ENCODE assay signal across 12 mouse cellular contexts in the genomic region with DNA sequence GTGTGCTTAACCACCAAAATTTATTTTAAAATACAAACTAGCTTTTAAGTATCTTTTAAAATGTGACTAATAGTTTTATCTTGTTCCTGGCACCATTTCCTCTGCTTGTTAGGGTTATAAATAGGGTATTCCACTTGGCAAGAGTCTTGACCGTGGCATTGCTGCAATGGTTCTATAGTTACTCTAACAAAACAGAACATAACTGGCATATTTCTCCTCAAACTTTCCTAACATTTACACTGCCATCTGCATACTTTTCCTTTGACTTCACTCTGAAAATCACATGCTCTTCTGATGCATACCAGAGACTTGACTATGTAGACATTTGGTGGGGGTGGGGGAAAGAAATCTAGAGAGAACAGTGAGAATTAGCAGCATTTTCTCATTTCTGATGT.
A peak's percentile ranks its signal among the peaks of the same experiment; 100 is the strongest.
DNase-seq lines count a peak whose midpoint lies in the region; ATAC-seq and TF ChIP-seq lines count a peak whose summit lies in the region.
"Had no signal": no experiment of that assay in that cellular context is flagged by ENCODE, and none has a peak within 500 bp of the region (broad histone marks: within the 10 kb centered on the region; RNA-seq: fewer than 3 reads in every experiment).

No protein-coding gene starts in this region.

- peak overlapping the region; percentile 45 for H3K27ac ChIP-seq in heart, embryonic 13.5 days (replicated peaks)
- no peak overlapping the region for H3K27ac ChIP-seq in heart, embryonic 11.5 days (ENCODE audit: low read depth, low read length)
- H3K27ac ChIP-seq in lung, postnatal 0 days (ENCODE audit: low read length), result no peak overlapping the region
- no peak overlapping the region for H3K27ac ChIP-seq in midbrain, embryonic 15.5 days
- H3K27ac ChIP-seq: gastrocnemius, adult 2 months; neural tube, embryonic 13.5 days had no signal

- H3K36me3 ChIP-seq in heart, embryonic 13.5 days, result no peaks in the 10 kb centered on the region
- H3K36me3 ChIP-seq in heart, embryonic 11.5 days (ENCODE audit: control insufficient read depth, insufficient read depth, low read length), result no peaks in the 10 kb centered on the region
- H3K36me3 ChIP-seq in lung, postnatal 0 days (ENCODE audit: insufficient read depth, low read length), result no peaks in the 10 kb centered on the region
- H3K36me3 ChIP-seq in midbrain, embryonic 15.5 days (replicated peaks), result no peaks in the 10 kb centered on the region
- H3K36me3 ChIP-seq: neural tube, embryonic 13.5 days had no signal

- no peaks in the 10 kb centered on the region for H3K27me3 ChIP-seq in heart, embryonic 13.5 days (replicated peaks)
- H3K27me3 ChIP-seq in heart, embryonic 11.5 days (ENCODE audit: control insufficient read depth, insufficient read depth, low read length), result no peaks in the 10 kb centered on the region
- no peaks in the 10 kb centered on the region for H3K27me3 ChIP-seq in lung, postnatal 0 days (replicated peaks; ENCODE audit: insufficient read depth, low read length)
- H3K27me3 ChIP-seq in midbrain, embryonic 15.5 days (replicated peaks), result no peaks in the 10 kb centered on the region
- H3K27me3 ChIP-seq: neural tube, embryonic 13.5 days had no signal

- H3K4me1 ChIP-seq in heart, embryonic 13.5 days, result peaks cover 12% of the 10 kb centered on the region
- peaks cover 3% of the 10 kb centered on the region; the same call in 1 of the 2 replicates for H3K4me1 ChIP-seq in heart, embryonic 11.5 days (ENCODE audit: control insufficient read depth, insufficient read depth, low read length)
- H3K4me1 ChIP-seq in lung, postnatal 0 days (ENCODE audit: insufficient read depth, low read depth, low read length), result peaks cover 7% of the 10 kb centered on the region; the same call in 1 of the 2 replicates
- no peaks in the 10 kb centered on the region for H3K4me1 ChIP-seq in midbrain, embryonic 15.5 days
- H3K4me1 ChIP-seq: neural tube, embryonic 13.5 days had no signal

- DNase-seq in 3134 (ENCODE audit: extremely low read depth, insufficient read length, low spot score) (peak; percentile 78), NIH3T3 (ENCODE audit: low read depth) (peak; percentile 84)
- DNase-seq in lung, postnatal 0 days (ENCODE audit: low spot score), result peak; percentile 92
- no peak for DNase-seq in right cerebral cortex, adult 18-20 months
- DNase-seq: cerebellum, adult 2 months; gastrocnemius, adult 2 months; kidney, adult 18-20 months had no signal

- no peak for ATAC-seq in heart, embryonic 13.5 days (ENCODE audit: extremely low read depth, insufficient number of reproducible peaks, low FRiP score, low TSS enrichment)
- ATAC-seq in heart, embryonic 11.5 days (replicated peaks; ENCODE audit: insufficient number of reproducible peaks, low FRiP score, low TSS enrichment), result no peak
- peak; percentile 96 for ATAC-seq in lung, postnatal 0 days
- ATAC-seq in midbrain, embryonic 15.5 days (replicated peaks), result no peak

- peak; percentile 98 for TF ChIP-seq EP300 in lung, postnatal 0 days (IDR thresholded peaks at IDR 0.05)

- H3K4me3 ChIP-seq in heart, embryonic 13.5 days, result no peak overlapping the region
- no peak overlapping the region for H3K4me3 ChIP-seq in heart, embryonic 11.5 days (ENCODE audit: low read depth, low read length)
- H3K4me3 ChIP-seq in lung, postnatal 0 days (ENCODE audit: low read depth, low read length), result no peak overlapping the region
- no peak overlapping the region for H3K4me3 ChIP-seq in midbrain, embryonic 15.5 days
- H3K4me3 ChIP-seq: gastrocnemius, adult 2 months; neural tube, embryonic 13.5 days had no signal

- 18% methylated on average over 1 of the region's 1 CpGs for WGBS in heart, embryonic 13.5 days
- WGBS in heart, embryonic 11.5 days (ENCODE audit: insufficient replicate concordance), result 52% methylated on average over 1 of the region's 1 CpGs
- 17% methylated on average over 1 of the region's 1 CpGs for WGBS in lung, postnatal 0 days
- WGBS in midbrain, embryonic 15.5 days, result 80% methylated on average over 1 of the region's 1 CpGs

- no peak for TF ChIP-seq CTCF in lung, postnatal 0 days (IDR thresholded peaks at IDR 0.05)

- H3K9me3 ChIP-seq in heart, embryonic 13.5 days, result no peaks in the 10 kb centered on the region
- no peaks in the 10 kb centered on the region for H3K9me3 ChIP-seq in heart, embryonic 11.5 days (replicated peaks; ENCODE audit: control insufficient read depth, low read length)
- no peaks in the 10 kb centered on the region for H3K9me3 ChIP-seq in lung, postnatal 0 days (ENCODE audit: low read length)
- no peaks in the 10 kb centered on the region for H3K9me3 ChIP-seq in midbrain, embryonic 15.5 days
- H3K9me3 ChIP-seq: neural tube, embryonic 13.5 days had no signal

- H3K9ac ChIP-seq in heart, embryonic 13.5 days, result no peak overlapping the region
- no peak overlapping the region for H3K9ac ChIP-seq in heart, embryonic 11.5 days (ENCODE audit: low read depth, low read length)
- no peak overlapping the region for H3K9ac ChIP-seq in lung, postnatal 0 days (replicated peaks; ENCODE audit: low read depth)
- no peak overlapping the region for H3K9ac ChIP-seq in midbrain, embryonic 15.5 days
- H3K9ac ChIP-seq: neural tube, embryonic 13.5 days had no signal

- no peak overlapping the region for H3K4me2 ChIP-seq in heart, embryonic 13.5 days
- no peak overlapping the region for H3K4me2 ChIP-seq in heart, embryonic 11.5 days
- no peak overlapping the region for H3K4me2 ChIP-seq in lung, postnatal 0 days (replicated peaks; ENCODE audit: low read depth, low read length)
- H3K4me2 ChIP-seq in midbrain, embryonic 15.5 days, result no peak overlapping the region
- H3K4me2 ChIP-seq: liver, embryonic 11.5 days; neural tube, embryonic 13.5 days had no signal
